Mouse (Mus musculus): ENCODE data around the gene Ankrd6. TPM values are rescaled to one million over a fixed set of nuclear protein-coding genes. Genes with fewer than 3 reads are reported as not detected.

Gene Ankrd6
- total and polyA plus RNA-seq, 2 experiments from 2014 or later, result 22.7 to 38.1 TPM

DNA sequence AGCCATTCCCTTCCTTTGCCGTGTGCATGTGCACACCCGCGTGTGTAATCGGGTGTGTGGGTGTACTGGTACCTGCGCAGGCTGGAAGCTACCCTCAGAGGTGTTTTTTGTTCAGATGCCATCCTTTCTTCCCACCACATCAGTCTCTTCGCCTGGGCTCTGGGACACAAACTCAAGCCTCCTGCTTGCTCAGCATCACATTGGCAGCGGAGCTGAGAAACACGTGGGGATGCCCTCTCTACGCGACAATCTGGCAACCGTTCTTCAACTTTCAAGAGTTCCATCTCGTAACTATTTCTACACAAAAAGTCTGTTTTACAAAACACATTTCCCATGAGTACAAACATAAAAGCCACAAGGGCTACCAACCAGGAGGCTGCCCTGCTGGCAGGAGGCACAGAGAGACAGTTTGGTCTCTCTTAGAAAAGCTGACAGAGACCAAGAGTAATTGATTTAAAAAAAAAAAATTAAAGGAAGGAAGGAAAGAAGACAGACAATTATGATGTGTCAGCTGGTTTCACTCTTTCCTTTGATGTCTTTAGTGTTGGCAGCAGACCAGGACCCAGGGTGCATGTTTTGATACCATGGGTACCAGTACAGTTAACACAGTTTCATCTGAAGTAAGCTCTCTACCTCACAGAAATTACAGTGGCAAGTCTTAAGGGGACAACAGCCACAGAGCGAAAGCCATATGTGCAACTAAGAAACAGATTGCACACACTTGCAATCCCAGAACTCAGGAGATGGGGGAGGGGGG lies 21.8 kb downstream of the Ankrd6 start:
- ATAC-seq (ENCODE audit: low FRiP score) (no peak), DNase-seq (ENCODE audit: low spot score) (no peak)
- no peaks in the 10 kb centered on the region; the same call in 1 of the 2 replicates for H3K4me1 ChIP-seq (ENCODE audit: insufficient read depth, low read length)
- H3K9me3 ChIP-seq (ENCODE audit: low read length), result no peaks in the 10 kb centered on the region
- TF ChIP-seq CTCF (IDR thresholded peaks at IDR 0.05), result no peak
- H3K36me3 ChIP-seq (ENCODE audit: insufficient read depth, low read length), result no peaks in the 10 kb centered on the region
- no peak overlapping the region for H3K4me2 ChIP-seq (ENCODE audit: low read depth, low read length, poor library complexity, severe bottlenecking)
- no peak overlapping the region for H3K9ac ChIP-seq (replicated peaks; ENCODE audit: low read length, poor library complexity, severe bottlenecking)
- no peak overlapping the region for H3K4me3 ChIP-seq (ENCODE audit: low read depth, low read length)
- WGBS, result 84% methylated on average over 13 of the region's 13 CpGs
- H3K27ac ChIP-seq (ENCODE audit: low read depth, low read length), result no peak overlapping the region
- no peaks in the 10 kb centered on the region for H3K27me3 ChIP-seq (ENCODE audit: insufficient read depth, low read length)

DNA sequence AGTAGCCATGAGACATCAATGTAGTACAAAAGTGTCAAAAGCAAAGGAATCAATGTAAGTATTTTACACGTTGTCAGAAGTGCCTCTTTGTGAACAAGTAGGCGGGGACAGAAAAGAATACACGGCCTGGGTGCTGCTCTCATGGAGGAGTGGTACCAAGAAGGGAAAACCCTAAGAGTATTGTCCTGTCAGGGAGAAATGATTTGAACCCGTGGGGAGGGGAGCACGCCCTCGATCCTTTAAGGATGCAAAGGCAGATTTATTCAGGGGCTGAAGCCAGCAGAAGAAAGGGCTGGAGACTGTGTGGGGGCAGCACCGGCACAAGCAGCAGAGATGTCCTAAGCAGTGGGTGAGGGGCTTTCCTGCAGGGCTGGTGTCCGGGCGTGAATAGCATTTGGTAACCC lies 26.7 kb downstream of the Ankrd6 start:
- H3K27ac ChIP-seq (ENCODE audit: low read depth, low read length), result no peak overlapping the region
- DNase-seq (ENCODE audit: low spot score), result no peak

DNA sequence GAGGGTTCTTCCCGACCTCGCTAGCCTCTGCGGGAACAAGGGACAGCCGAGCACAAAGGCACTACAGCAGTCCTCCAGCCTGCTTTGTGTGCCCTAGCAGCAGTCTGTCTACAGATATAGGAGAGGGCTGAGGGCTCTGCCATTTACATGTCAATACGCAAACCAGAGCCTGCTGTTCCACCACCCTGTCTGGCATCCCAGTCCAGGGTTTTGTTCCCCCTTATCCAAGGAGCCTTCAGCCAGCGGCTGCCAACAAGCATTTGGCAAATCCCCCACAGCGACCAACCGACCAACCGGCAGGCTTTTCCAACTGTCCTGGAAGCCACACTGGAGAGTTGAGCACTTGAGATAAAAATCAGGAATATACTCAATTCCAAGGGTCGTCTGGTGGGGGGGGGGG lies 27.2 kb downstream of the Ankrd6 start:
- Histone ChIP-seq H3K27me3 (ENCODE audit: insufficient read depth, low read length) (no peaks in the 10 kb centered on the region), H3K4me1 (ENCODE audit: insufficient read depth, low read length) (no peaks in the 10 kb centered on the region; the same call in 1 of the 2 replicates), H3K36me3 (ENCODE audit: insufficient read depth, low read length) (no peaks in the 10 kb centered on the region), H3K4me3 (ENCODE audit: low read depth, low read length) (no peak overlapping the region), H3K9me3 (ENCODE audit: low read length) (no peaks in the 10 kb centered on the region), H3K9ac (replicated peaks; ENCODE audit: low read length, poor library complexity, severe bottlenecking) (no peak overlapping the region), H3K4me2 (ENCODE audit: low read depth, low read length, poor library complexity, severe bottlenecking) (peak overlapping the region; percentile 30), H3K27ac (ENCODE audit: low read depth, low read length) (0 out of 2 replicates have a peak overlapping the region, but pooled peaks have one; percentile 32)
- TF ChIP-seq CTCF (IDR thresholded peaks at IDR 0.05), result no peak
- ATAC-seq (ENCODE audit: low FRiP score) (peak; percentile 72; the same call in 1 of the 2 replicates), DNase-seq (ENCODE audit: low spot score) (peak; percentile 84)
- WGBS, result 5% methylated on average over 10 of the region's 10 CpGs

More for the DNA sequence above, 26.7 kb downstream of the Ankrd6 start:
- Histone ChIP-seq H3K9me3 (ENCODE audit: low read length) (no peaks in the 10 kb centered on the region), H3K36me3 (ENCODE audit: insufficient read depth, low read length) (no peaks in the 10 kb centered on the region), H3K27me3 (ENCODE audit: insufficient read depth, low read length) (no peaks in the 10 kb centered on the region), H3K4me3 (ENCODE audit: low read depth, low read length) (no peak overlapping the region), H3K4me2 (ENCODE audit: low read depth, low read length, poor library complexity, severe bottlenecking) (no peak overlapping the region), H3K9ac (replicated peaks; ENCODE audit: low read length, poor library complexity, severe bottlenecking) (no peak overlapping the region), H3K4me1 (ENCODE audit: insufficient read depth, low read length) (no peaks in the 10 kb centered on the region; the same call in 1 of the 2 replicates)
- no peak for TF ChIP-seq CTCF (IDR thresholded peaks at IDR 0.05)
- 17% methylated on average over 9 of the region's 9 CpGs for WGBS
- no peak for ATAC-seq (ENCODE audit: low FRiP score)

- Histone ChIP-seq H3K9me3 (ENCODE audit: low read length) (no peaks in the 10 kb centered on the region), H3K4me2 (ENCODE audit: low read depth, low read length, poor library complexity, severe bottlenecking) (no peak overlapping the region), H3K4me1 (ENCODE audit: insufficient read depth, low read length) (no peaks in the 10 kb centered on the region; the same call in 1 of the 2 replicates), H3K4me3 (ENCODE audit: low read depth, low read length) (no peak overlapping the region), H3K9ac (replicated peaks; ENCODE audit: low read length, poor library complexity, severe bottlenecking) (no peak overlapping the region), H3K36me3 (ENCODE audit: insufficient read depth, low read length) (no peaks in the 10 kb centered on the region), H3K27ac (ENCODE audit: low read depth, low read length) (no peak overlapping the region), H3K27me3 (ENCODE audit: insufficient read depth, low read length) (no peaks in the 10 kb centered on the region)
- 63% methylated on average over 1 of the region's 1 CpGs for WGBS
- DNase-seq (ENCODE audit: low spot score) (no peak), ATAC-seq (ENCODE audit: low FRiP score) (0 out of 2 replicates have a peak, but pooled peaks have one; percentile 45)
- no peak for TF ChIP-seq CTCF (IDR thresholded peaks at IDR 0.05)
Observed at GRCm38 (mm10) chr4:32922871-32923270, 27.8 kb downstream of the Ankrd6 start.

- Histone ChIP-seq H3K4me1 (ENCODE audit: insufficient read depth, low read length) (no peaks in the 10 kb centered on the region; the same call in 1 of the 2 replicates), H3K9me3 (ENCODE audit: low read length) (no peaks in the 10 kb centered on the region), H3K4me3 (ENCODE audit: low read depth, low read length) (no peak overlapping the region), H3K36me3 (ENCODE audit: insufficient read depth, low read length) (no peaks in the 10 kb centered on the region), H3K4me2 (ENCODE audit: low read depth, low read length, poor library complexity, severe bottlenecking) (no peak overlapping the region), H3K27me3 (ENCODE audit: insufficient read depth, low read length) (no peaks in the 10 kb centered on the region), H3K27ac (ENCODE audit: low read depth, low read length) (no peak overlapping the region), H3K9ac (replicated peaks; ENCODE audit: low read length, poor library complexity, severe bottlenecking) (no peak overlapping the region)
- TF ChIP-seq CTCF (IDR thresholded peaks at IDR 0.05), result no peak
- no peak for ATAC-seq (ENCODE audit: low FRiP score)
- DNase-seq (ENCODE audit: low spot score), result no peak
- WGBS, result 61% methylated on average over 7 of the region's 7 CpGs
Observed at GRCm38 (mm10) chr4:32920863-32921262, 29.8 kb downstream of the Ankrd6 start.

- Histone ChIP-seq H3K4me1 (ENCODE audit: insufficient read depth, low read length) (no peaks in the 10 kb centered on the region), H3K27ac (ENCODE audit: low read depth, low read length) (no peak overlapping the region), H3K36me3 (ENCODE audit: insufficient read depth, low read length) (no peaks in the 10 kb centered on the region), H3K9ac (replicated peaks; ENCODE audit: low read length, poor library complexity, severe bottlenecking) (no peak overlapping the region), H3K4me3 (ENCODE audit: low read depth, low read length) (no peak overlapping the region), H3K9me3 (ENCODE audit: low read length) (no peaks in the 10 kb centered on the region), H3K4me2 (ENCODE audit: low read depth, low read length, poor library complexity, severe bottlenecking) (no peak overlapping the region), H3K27me3 (ENCODE audit: insufficient read depth, low read length) (no peaks in the 10 kb centered on the region)
- ATAC-seq (ENCODE audit: low FRiP score) (no peak), DNase-seq (ENCODE audit: low spot score) (no peak)
- WGBS, result 48% methylated on average over 5 of the region's 5 CpGs
- TF ChIP-seq CTCF (IDR thresholded peaks at IDR 0.05), result no peak
Observed at GRCm38 (mm10) chr4:32918571-32918970, 32.1 kb downstream of the Ankrd6 start.
